Mouse (Mus musculus) granulocyte monocyte progenitor cell, adult 5-6 weeks (primary cell): ENCODE results near the gene Lmln. TPM values are rescaled to one million over a fixed set of nuclear protein-coding genes. Genes with fewer than 3 reads are reported as not detected.
"Not testable (repeated sequence)": the region's sequence is repeated elsewhere in the genome, so short reads cannot be mapped to it uniquely, and the experiment has no call there.

Experiments used
- ATAC-seq: replicated peaks from 2 replicates; pipeline ENCODE4 v1.8.0; 2016; ENCODE audit warnings: mild to moderate bottlenecking, moderate TSS enrichment, inconsistent platforms; ENCODE audit not compliant: poor library complexity, severe bottlenecking
- total RNA-seq, 2 experiments: library from RNA; stranded (forward) in 1 of 2; stranded (reverse) in 1 of 2; fragments of 200-712, 200-1000 nt in 1 of 2; fragments of >200 nt in 1 of 2; fragmentation: Nextera tagmentation in 1 of 2; gene quantifications; 2 replicates each; pipeline ENCODE4 v1.2.3; 2014 to 2017

The Lmln gene
- total RNA-seq, 2 experiments from 2014 or later, result 3.3 to 3.6 TPM

DNA sequence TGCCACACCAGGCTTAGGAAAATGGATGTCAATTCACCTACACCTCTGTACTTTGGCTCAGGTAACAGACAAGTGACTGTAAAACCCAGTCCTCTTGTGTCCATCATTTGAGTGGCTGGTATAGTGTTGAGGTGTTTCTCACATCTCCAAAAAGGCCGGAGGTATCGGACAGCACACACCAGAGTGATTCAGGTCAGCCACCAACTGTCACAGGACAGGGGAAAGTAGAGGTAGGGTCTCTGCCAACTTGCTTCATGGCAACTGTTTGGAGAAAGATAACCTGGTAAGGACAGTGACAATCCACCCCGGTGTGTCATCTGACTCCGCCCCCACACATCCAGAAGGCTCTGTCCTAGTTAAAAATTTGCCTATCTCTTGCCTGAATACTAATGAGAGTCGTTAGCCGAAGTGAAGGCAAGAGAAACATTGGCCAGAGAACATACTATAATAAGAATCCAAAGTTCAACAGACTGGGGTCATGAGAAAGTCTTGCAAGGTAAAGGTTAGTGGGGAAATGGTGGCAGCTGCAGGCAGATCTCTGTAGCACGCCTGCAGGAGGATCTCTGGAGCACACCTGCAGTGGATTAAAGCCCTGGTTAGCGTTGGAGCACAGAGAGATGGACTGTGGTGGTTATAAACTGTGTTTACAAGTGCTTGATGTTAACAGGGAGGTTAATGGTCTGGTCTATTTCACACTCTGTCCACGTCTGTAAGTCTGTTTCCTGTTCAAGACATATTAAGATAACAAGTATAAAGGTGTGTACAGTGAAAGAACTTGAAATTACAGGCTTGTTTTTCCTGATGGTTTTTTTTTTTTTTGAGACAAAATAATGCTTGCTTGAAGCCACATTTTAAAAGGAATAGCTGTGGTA is 108.6 kb downstream of the Lmln start:
- ATAC-seq, result no peak

DNA sequence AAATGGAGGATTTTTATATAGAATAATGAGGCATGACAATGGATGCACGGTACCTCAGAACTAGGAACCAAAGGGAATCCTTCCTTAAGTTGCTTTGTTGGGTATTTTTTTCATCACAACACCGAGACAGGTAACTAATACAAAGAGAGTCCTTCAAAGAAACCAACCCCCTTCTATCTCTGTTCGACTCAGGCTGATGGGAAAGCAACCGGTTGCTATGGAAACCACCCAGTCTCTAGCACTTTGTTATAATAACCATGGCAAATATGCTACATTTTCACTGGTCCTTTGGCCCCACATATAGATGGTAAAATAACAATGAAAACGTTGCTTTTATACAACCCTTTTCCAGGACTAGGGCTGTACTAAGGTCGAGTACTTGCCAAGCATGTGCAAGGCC is 109.5 kb downstream of the Lmln start:
- ATAC-seq, result no peak

DNA sequence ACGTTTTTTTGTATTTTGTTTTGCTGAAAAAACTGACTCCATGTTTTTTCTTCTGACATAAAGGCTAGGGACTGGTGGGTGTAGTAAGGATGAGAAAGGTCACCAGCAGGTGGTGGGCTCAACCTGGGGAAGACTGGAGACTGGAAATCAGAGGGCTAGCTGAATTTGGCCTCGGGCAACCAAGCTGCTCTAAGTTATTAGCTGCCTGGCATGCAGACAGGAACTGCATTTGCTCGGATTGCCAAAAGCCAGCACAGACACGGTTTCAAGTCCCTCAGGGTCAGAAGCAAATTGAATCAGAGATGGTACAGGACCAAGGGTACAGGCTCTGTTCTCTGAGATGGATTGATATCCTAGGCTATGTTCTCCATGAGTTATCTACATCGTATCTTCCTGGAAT is 110.8 kb downstream of the Lmln start:
- no peak for ATAC-seq

DNA sequence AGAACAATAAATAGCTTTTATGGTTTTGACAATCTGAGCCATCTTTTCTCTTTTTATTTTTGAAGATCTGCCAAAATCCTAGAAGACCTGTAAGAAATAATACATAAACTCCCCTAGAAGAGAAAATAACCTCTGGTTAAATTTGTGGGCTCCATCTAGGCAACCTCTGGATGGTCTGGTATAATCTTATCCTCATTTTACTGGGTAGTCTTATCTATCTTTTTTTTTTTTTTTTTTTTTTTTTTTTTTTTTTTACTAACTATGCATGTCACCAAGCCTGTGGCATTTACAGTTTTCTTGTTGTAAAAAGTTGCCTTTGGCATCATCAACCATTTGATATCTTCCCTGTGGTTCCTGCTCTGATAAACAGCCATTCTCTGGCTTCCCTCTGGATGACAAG is 112.4 kb downstream of the Lmln start:
- ATAC-seq, result no peak

DNA sequence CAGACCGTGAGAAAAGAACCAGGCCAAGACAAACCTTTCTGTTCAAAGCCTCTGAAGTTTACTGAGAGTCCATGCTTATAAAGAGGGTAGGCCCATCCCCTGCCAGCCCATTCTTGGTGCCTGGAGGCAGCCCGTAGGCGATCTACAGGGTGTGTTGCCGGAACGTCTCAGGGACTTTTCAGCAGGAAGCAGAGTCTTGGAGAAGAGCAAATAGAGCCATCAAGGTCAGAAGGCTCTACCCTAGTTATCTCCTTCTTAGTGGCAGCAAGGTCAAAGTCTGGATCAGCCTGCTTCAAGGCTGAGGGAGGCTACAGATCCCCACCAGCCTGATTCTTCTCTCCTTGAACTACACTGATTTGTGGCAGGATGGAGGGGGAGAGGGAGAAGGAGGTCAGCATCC is 114.5 kb downstream of the Lmln start:
- ATAC-seq, result not testable (repeated sequence)

Other genes with a start within 250 kb of the Lmln start
- gene Fyttd1, start 185.0 kb upstream of the Lmln start, total RNA-seq (2014; fragmentation: Nextera tagmentation), result 15.9 and 23.6 TPM in 2 replicates
- 58.2 and 68.9 TPM in 2 replicates for gene Fyttd1, start 185.0 kb upstream of the Lmln start, total RNA-seq (2017)
- 19.7 and 31.5 TPM in 2 replicates for gene Rubcn, start 184.8 kb upstream of the Lmln start, total RNA-seq (2014; fragmentation: Nextera tagmentation)
- 10.4 and 12.9 TPM in 2 replicates for gene Rubcn, start 184.8 kb upstream of the Lmln start, total RNA-seq (2017)
- 23.8 and 37.8 TPM in 2 replicates for gene Lrch3, start 148.4 kb upstream of the Lmln start, total RNA-seq (2014; fragmentation: Nextera tagmentation)
- gene Lrch3, start 148.4 kb upstream of the Lmln start, total RNA-seq (2017), result 12.1 and 16.8 TPM in 2 replicates
- gene Iqcg, start 6.3 kb upstream of the Lmln start, total RNA-seq (2014; fragmentation: Nextera tagmentation), result 0.81 TPM in 1 of 2 replicates, not detected in the other
- 2.4 and 5.6 TPM in 2 replicates for gene Iqcg, start 6.3 kb upstream of the Lmln start, total RNA-seq (2017)
- 3,504 and 3,720 TPM in 2 replicates for gene Rpl35a, start 6.1 kb upstream of the Lmln start, total RNA-seq (2014; fragmentation: Nextera tagmentation)
- 2,270 and 2,292 TPM in 2 replicates for gene Rpl35a, start 6.1 kb upstream of the Lmln start, total RNA-seq (2017)
- gene Osbpl11, start 122.5 kb downstream of the Lmln start, total RNA-seq (2014; fragmentation: Nextera tagmentation), result 8.0 and 12.8 TPM in 2 replicates
- gene Osbpl11, start 122.5 kb downstream of the Lmln start, total RNA-seq (2017), result 16.7 and 22.3 TPM in 2 replicates
- 62.2 and 62.7 TPM in 2 replicates for gene Snx4, start 188.9 kb downstream of the Lmln start, total RNA-seq (2014; fragmentation: Nextera tagmentation)
- 87.8 and 97.8 TPM in 2 replicates for gene Snx4, start 188.9 kb downstream of the Lmln start, total RNA-seq (2017)